Mouse (Mus musculus): Measurements from ENCODE around the gene Traf1. TPM values are rescaled to one million over a fixed set of nuclear protein-coding genes. Genes with fewer than 3 reads are reported as not detected.

The Traf1 gene
- polyA plus RNA-seq, 1 experiment from 2014 or later = 3.3 TPM

Other genes starting within 250 kb of the Traf1 start
- 64.6 to 87.4 TPM (median 66.7 TPM) in 3 replicates for gene Gapvd1, start 206.5 kb downstream of the Traf1 start, polyA plus RNA-seq (2018)
- gene Hspa5, start 189.8 kb downstream of the Traf1 start, polyA plus RNA-seq (2018) = 730 to 822 TPM (median 759 TPM) in 3 replicates
- 8.1 to 15.9 TPM (median 9.0 TPM) in 3 replicates for gene Rabepk, start 161.9 kb downstream of the Traf1 start, polyA plus RNA-seq (2018)
- 50.4 to 70.6 TPM (median 53.7 TPM) in 3 replicates for gene Fbxw2, start 135.5 kb downstream of the Traf1 start, polyA plus RNA-seq (2018)
- not detected in 3 replicates for gene Gm34653, start 128.8 kb downstream of the Traf1 start, polyA plus RNA-seq (2018)
- not detected in 3 replicates for gene Cutal, start 87.4 kb downstream of the Traf1 start, polyA plus RNA-seq (2018)
- 14.4 to 23.0 TPM (median 19.4 TPM) in 3 replicates for gene Psmd5, start 86.8 kb downstream of the Traf1 start, polyA plus RNA-seq (2018)
- 0.77 to 6.5 TPM (median 3.5 TPM) in 3 replicates for gene Phf19, start 47.7 kb downstream of the Traf1 start, polyA plus RNA-seq (2018)
- not detected in 3 replicates for gene Hc, start 99.7 kb upstream of the Traf1 start, polyA plus RNA-seq (2018)
- 0.22 to 1.00 TPM (median 0.40 TPM) in 3 replicates for gene AI182371, start 139.8 kb upstream of the Traf1 start, polyA plus RNA-seq (2018)
- gene Cntrl, start 147.7 kb upstream of the Traf1 start, polyA plus RNA-seq (2018) = 10.1 to 21.6 TPM (median 17.6 TPM) in 3 replicates
- 185 to 231 TPM (median 186 TPM) in 3 replicates for gene Rab14, start 239.3 kb upstream of the Traf1 start, polyA plus RNA-seq (2018)